26 mouse cellular contexts compared by ENCODE assay signal in the genomic region with DNA sequence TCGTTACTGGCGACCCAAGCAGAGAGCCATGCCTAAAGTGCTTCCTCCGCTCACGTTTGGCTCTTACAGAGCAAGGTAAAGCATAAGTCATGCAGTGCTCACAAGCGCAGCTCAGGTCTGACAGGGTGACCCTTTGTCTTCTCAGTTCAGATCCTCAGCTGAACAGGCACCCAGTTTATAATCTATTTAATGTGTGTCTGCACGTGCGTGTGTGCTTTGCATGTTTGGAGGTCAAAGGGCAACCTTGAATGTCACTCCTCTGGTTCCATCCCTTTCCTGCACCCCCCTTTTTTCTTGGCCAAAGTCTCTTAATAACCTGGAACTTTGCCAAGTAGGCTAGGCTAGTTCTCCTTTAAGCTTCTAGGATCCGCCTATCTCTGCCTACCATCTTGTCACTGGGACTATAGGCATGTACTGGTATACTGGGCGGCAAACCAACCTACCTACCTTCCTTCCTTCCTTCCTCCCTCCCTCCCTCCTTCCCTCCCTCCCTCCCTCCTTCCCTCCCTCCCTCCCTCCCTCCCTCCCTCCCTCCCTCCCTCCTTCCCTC. TPM values are rescaled to one million over a fixed set of nuclear protein-coding genes. Genes with fewer than 3 reads are reported as not detected.
A peak's percentile ranks its signal among the peaks of the same experiment; 100 is the strongest.
DNase-seq lines count a peak whose midpoint lies in the region; ATAC-seq and TF ChIP-seq lines count a peak whose summit lies in the region.
"Had no signal": no experiment of that assay in that cellular context is flagged by ENCODE, and none has a peak within 500 bp of the region (broad histone marks: within the 10 kb centered on the region; RNA-seq: fewer than 3 reads in every experiment).

No protein-coding gene starts in this region.

- no peak overlapping the region for H3K4me3 ChIP-seq in stomach, embryonic 16.5 days (replicated peaks; ENCODE audit: low read length)
- no peak overlapping the region for H3K4me3 ChIP-seq in stomach, postnatal 0 days (ENCODE audit: low read depth, low read length)
- H3K4me3 ChIP-seq in intestine, postnatal 0 days (ENCODE audit: low read depth, low read length) = no peak overlapping the region
- H3K4me3 ChIP-seq: forebrain, embryonic 15.5 days; heart, embryonic 13.5 days; limb, embryonic 12.5 days; liver, embryonic 12.5 days; megakaryocyte, embryonic 14.5 days; midbrain, embryonic 12.5 days; myocyte; neural tube, embryonic 12.5 days had no signal

- no peak overlapping the region for H3K9ac ChIP-seq in stomach, embryonic 16.5 days (ENCODE audit: low read length)
- no peak overlapping the region for H3K9ac ChIP-seq in stomach, postnatal 0 days (ENCODE audit: low read length)
- no peak overlapping the region for H3K9ac ChIP-seq in intestine, postnatal 0 days (ENCODE audit: low read depth, low read length)
- H3K9ac ChIP-seq: forebrain, embryonic 15.5 days; heart, embryonic 13.5 days; hindbrain, embryonic 14.5 days; limb, embryonic 12.5 days; liver, embryonic 12.5 days; liver, postnatal 0 days; midbrain, embryonic 12.5 days; neural tube, embryonic 12.5 days had no signal

- peaks cover 4% of the 10 kb centered on the region; the same call in 1 of the 2 replicates for H3K4me1 ChIP-seq in stomach, embryonic 16.5 days (ENCODE audit: control insufficient read depth, insufficient read depth, low read length)
- no peaks in the 10 kb centered on the region for H3K4me1 ChIP-seq in stomach, postnatal 0 days (replicated peaks; ENCODE audit: control insufficient read depth, insufficient read depth)
- no peaks in the 10 kb centered on the region for H3K4me1 ChIP-seq in intestine, postnatal 0 days (replicated peaks; ENCODE audit: control insufficient read depth, insufficient read depth, low read length)
- H3K4me1 ChIP-seq: liver, embryonic 12.5 days had no signal

- no peaks in the 10 kb centered on the region for H3K36me3 ChIP-seq in stomach, embryonic 16.5 days (ENCODE audit: control insufficient read depth, insufficient read depth, low read length)
- H3K36me3 ChIP-seq in stomach, postnatal 0 days (ENCODE audit: control insufficient read depth, insufficient read depth, low read length) = no peaks in the 10 kb centered on the region
- H3K36me3 ChIP-seq in intestine, postnatal 0 days (ENCODE audit: control insufficient read depth, insufficient read depth) = no peaks in the 10 kb centered on the region
- H3K36me3 ChIP-seq: forebrain, embryonic 15.5 days; heart, embryonic 13.5 days; limb, embryonic 12.5 days; liver, embryonic 12.5 days; midbrain, embryonic 12.5 days; neural tube, embryonic 12.5 days had no signal

- no peak overlapping the region for H3K27ac ChIP-seq in stomach, embryonic 16.5 days (ENCODE audit: low read length)
- no peak overlapping the region for H3K27ac ChIP-seq in stomach, postnatal 0 days (replicated peaks)
- 0 out of 2 replicates have a peak overlapping the region, but pooled peaks have one; percentile 21 for H3K27ac ChIP-seq in intestine, postnatal 0 days (ENCODE audit: low read depth, low read length)
- H3K27ac ChIP-seq: forebrain, embryonic 15.5 days; heart, embryonic 13.5 days; hindbrain, embryonic 14.5 days; limb, embryonic 12.5 days; liver, embryonic 12.5 days; midbrain, embryonic 12.5 days; neural tube, embryonic 12.5 days had no signal

- ATAC-seq in stomach, embryonic 16.5 days (ENCODE audit: insufficient read depth, low FRiP score) = peak; percentile 29; the same call in 1 of the 2 replicates
- no peak; the same call in 1 of the 2 replicates for ATAC-seq in stomach, postnatal 0 days (ENCODE audit: low FRiP score, low TSS enrichment)
- peak; percentile 67 for ATAC-seq in intestine, postnatal 0 days
- ATAC-seq: activated CD4-positive, CD25-positive, alpha-beta regulatory T cell, adult 4 months; CD4-positive, CD25-positive, alpha-beta regulatory T cell, adult 4 months; forebrain, embryonic 15.5 days; liver, embryonic 12.5 days; liver, postnatal 0 days had no signal

- no peaks in the 10 kb centered on the region for H3K27me3 ChIP-seq in stomach, embryonic 16.5 days (ENCODE audit: control insufficient read depth, insufficient read depth, low read length)
- H3K27me3 ChIP-seq in stomach, postnatal 0 days (ENCODE audit: control insufficient read depth, insufficient read depth, low read length) = no peaks in the 10 kb centered on the region
- no peaks in the 10 kb centered on the region for H3K27me3 ChIP-seq in intestine, postnatal 0 days (replicated peaks; ENCODE audit: control insufficient read depth, insufficient read depth, low read length)
- H3K27me3 ChIP-seq: forebrain, embryonic 15.5 days; limb, embryonic 12.5 days; liver, embryonic 12.5 days; midbrain, embryonic 12.5 days; neural tube, embryonic 12.5 days had no signal

- DNase-seq in kidney, adult 9 months = peak; percentile 54
- no peak for DNase-seq in kidney, adult 11 months
- DNase-seq in stomach, postnatal 0 days (ENCODE audit: low spot score) = no peak
- DNase-seq in right cerebral cortex, postnatal 10 days (ENCODE audit: low spot score in 2 of 2) = no peak
- DNase-seq in gastrocnemius, postnatal 25 days = no peak
- DNase-seq: adrenal gland, adult 2 months; cerebellum, adult 2 months; cerebellum, postnatal 14 days; heart, postnatal 10 days; kidney, postnatal 14 days; liver, postnatal 0 days; lung, postnatal 36 days; thymus, postnatal 4 days had no signal

- 77% methylated on average over 9 of the region's 9 CpGs for WGBS in stomach, embryonic 16.5 days
- 75% methylated on average over 9 of the region's 9 CpGs for WGBS in stomach, postnatal 0 days
- 56% methylated on average over 9 of the region's 9 CpGs for WGBS in intestine, postnatal 0 days

- H3K9me3 ChIP-seq in stomach, embryonic 16.5 days (replicated peaks; ENCODE audit: control insufficient read depth, low read length) = no peaks in the 10 kb centered on the region
- H3K9me3 ChIP-seq in stomach, postnatal 0 days (ENCODE audit: control insufficient read depth, low read length) = no peaks in the 10 kb centered on the region
- no peaks in the 10 kb centered on the region for H3K9me3 ChIP-seq in intestine, postnatal 0 days (ENCODE audit: control insufficient read depth)
- H3K9me3 ChIP-seq: forebrain, embryonic 15.5 days; heart, embryonic 13.5 days; limb, embryonic 12.5 days; liver, embryonic 12.5 days; megakaryocyte, embryonic 14.5 days; midbrain, embryonic 12.5 days; neural tube, embryonic 12.5 days had no signal

- no peak overlapping the region for H3K4me2 ChIP-seq in stomach, embryonic 16.5 days (ENCODE audit: low read depth, low read length)
- no peak overlapping the region for H3K4me2 ChIP-seq in stomach, postnatal 0 days (replicated peaks; ENCODE audit: low read depth)
- H3K4me2 ChIP-seq in intestine, postnatal 0 days (replicated peaks; ENCODE audit: low read depth) = no peak overlapping the region
- H3K4me2 ChIP-seq: forebrain, embryonic 15.5 days; heart, embryonic 13.5 days; hindbrain, embryonic 14.5 days; limb, embryonic 12.5 days; liver, embryonic 12.5 days; midbrain, embryonic 12.5 days; neural tube, embryonic 12.5 days had no signal

- no peak for TF ChIP-seq CTCF in stomach, postnatal 0 days (IDR thresholded peaks at IDR 0.05; ENCODE audit: low read depth)
- no peak for TF ChIP-seq CTCF in intestine, postnatal 0 days (IDR thresholded peaks at IDR 0.05; ENCODE audit: low read depth)

- TF ChIP-seq EP300 in stomach, postnatal 0 days (optimal IDR thresholded peaks at IDR 0.05) = no peak

RNA-seq across cellular contexts. Expression of gene 3110009E18Rik, which starts 19.2 kb away (rescaled TPM):
- polyA plus RNA-seq in stomach, embryonic 16.5 days (2015; fragmentation: Nextera tagmentation; extraction: Ambion mirVana) = 11.9 and 13.2 TPM in 2 replicates
- polyA plus RNA-seq in stomach, postnatal 0 days (2015; fragmentation: Nextera tagmentation; extraction: Ambion mirVana) = 10.1 and 11.9 TPM in 2 replicates
- 8.2 and 8.7 TPM in 2 replicates for polyA plus RNA-seq in intestine, postnatal 0 days (2015; fragmentation: Nextera tagmentation; extraction: Ambion mirVana)
- 1 to 10 TPM; 4.9 to 5.4 TPM for total RNA-seq in gastrocnemius, postnatal 25 days (2021)

RNA-seq across cellular contexts. Expression of gene Dbi, which starts 19.3 kb away (rescaled TPM):
- 893 and 962 TPM in 2 replicates for polyA plus RNA-seq in stomach, embryonic 16.5 days (2015; fragmentation: Nextera tagmentation; extraction: Ambion mirVana)
- 1,663 and 1,741 TPM in 2 replicates for polyA plus RNA-seq in stomach, postnatal 0 days (2015; fragmentation: Nextera tagmentation; extraction: Ambion mirVana)
- 3,066 and 3,164 TPM in 2 replicates for polyA plus RNA-seq in intestine, postnatal 0 days (2015; fragmentation: Nextera tagmentation; extraction: Ambion mirVana)
- 100 to 1,000 TPM; 177 to 210 TPM for total RNA-seq in gastrocnemius, postnatal 25 days (2021)
